Mouse (Mus musculus) left cerebral cortex, postnatal 4 days (tissue): ENCODE measurements at regions not wholly inside any gene's neighbourhood (a gene's known extent, or its start where the extent isn't known, plus 50 kb on each side); places are given as distances from the start of the nearest gene placed in this dataset.

Source experiments
- DNase-seq: peaks from one replicate; pipeline ENCODE4 v3.0.0-alpha.2; 2022
- intact Hi-C: fragments of 180-260 bp; cut with DNase I; formaldehyde crosslinking; loops from one replicate; pipeline ENCODE4 v1.15.1; 2025

DNA sequence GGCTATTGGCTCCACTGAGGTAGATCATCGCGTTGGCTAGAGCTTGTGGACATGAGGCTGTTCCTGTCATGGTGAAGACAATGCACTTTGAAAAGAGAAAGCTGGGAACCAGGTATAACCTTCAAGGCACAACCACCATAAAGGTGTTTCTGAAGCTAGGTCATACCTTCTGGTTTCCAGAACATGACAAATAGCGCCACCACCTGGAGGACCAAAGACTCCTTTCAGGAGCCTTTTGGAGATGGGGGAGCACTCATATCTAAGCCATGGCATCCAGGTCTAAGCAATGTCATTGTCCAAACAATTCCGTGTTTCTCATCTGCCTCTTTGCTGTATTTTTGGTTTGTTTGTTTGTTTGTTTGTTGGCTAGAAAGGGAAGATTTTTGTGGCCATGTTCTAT, 113.7 kb upstream of the Lsm14a start:
- intact Hi-C loops = no loop called here
- DNase-seq = no peak

DNA sequence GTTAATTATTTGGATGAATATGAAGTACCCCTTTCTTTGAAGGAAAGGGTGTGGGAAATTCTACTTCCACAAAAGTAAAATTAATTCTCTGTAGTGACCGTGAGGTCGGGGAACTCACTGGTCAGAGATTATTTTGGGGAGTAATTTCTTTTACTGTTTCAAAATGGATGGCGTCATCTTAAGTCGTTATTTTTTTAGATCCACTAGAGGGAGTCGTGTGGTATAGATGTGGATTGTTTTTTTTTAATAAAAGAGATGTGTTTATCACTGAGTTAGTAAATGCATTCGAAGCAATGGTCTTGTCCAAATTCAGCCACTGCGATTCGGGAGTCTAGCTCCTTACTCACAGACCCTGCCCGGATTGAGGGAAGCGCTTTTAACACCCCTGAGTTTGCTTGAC, 100.8 kb upstream of the Lsm14a start:
- intact Hi-C loops = no loop called here

DNA sequence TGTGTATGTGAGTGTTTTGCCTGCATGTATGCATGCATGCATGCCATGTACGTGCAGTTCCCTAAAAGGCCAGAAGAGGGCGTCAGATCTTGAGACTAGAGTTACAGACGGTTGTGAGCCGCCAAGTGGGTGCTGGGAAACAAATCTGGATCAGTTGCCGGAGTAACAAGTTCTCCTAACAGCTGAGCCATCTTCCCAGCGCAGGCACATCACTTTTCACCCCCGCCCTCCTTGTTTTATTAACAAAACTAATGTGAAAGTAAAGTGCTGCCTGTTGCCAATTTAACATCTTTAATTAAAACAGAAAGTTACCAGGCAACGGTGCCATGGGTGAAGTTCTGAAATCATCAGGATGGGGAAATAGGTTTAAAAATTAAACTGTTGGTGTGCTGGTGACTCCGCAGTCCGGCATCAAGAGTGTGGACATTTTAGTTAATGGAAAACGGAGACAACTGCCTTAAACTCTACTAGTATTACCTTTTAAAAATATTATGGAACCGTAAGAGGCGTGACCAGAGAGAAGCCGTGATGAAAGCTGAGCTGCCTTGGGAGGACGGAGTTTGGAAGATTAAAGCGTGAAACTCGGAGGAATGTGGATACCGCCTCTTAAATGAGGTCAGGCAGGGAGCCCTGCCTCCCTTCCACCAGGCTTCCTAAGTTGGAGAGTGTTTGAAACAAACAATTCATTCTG, 91.9 kb upstream of the Lsm14a start:
- DNase-seq = peak; percentile 6
- intact Hi-C loops = no loop called here

More for the DNA sequence above, 100.8 kb upstream of the Lsm14a start:
- DNase-seq = peak; percentile 8

DNA sequence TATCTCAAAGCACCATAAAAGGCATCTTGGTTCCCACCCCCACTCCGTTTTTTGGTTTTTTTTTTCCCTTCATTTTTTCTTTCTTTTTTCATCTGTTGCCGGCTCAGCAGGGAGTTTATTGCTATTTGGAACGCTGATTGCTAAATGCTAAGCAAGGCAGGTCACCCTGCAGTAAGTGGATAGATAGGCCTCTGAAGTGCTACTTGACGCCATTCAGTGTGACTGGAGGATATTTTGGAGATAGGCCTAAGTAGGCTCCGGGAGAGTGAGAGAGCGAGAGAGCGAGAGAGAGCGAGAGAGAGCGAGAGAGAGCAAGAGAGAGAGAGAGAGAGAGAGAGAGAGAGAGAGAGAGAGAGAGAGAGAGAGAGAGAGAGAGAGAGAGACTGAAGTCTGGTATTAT, 90.3 kb upstream of the Lsm14a start:
- DNase-seq = no peak

DNA sequence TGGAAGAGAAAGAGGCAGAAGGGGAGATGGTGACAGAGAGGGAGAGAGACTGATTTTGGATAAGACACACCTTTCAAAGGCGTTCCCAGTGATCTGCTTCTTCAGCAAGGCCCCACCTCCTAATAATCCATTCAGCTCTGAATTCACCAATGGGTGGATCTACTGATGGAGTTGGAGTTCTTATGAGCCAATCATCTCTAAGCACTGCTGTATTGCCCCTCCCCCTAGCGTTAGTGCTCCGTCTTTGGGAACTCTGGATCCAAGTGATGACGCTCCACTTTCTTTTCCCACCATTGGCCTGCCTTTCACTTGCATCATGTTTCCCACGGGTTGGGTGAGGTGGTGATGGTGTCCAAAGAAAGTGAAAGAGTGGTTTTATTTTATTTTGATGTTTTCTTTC, 87.7 kb upstream of the Lsm14a start:
- no peak for DNase-seq
- intact Hi-C loops = no loop called here

More for the DNA sequence above, 90.3 kb upstream of the Lsm14a start:
- intact Hi-C loops = no loop called here

DNA sequence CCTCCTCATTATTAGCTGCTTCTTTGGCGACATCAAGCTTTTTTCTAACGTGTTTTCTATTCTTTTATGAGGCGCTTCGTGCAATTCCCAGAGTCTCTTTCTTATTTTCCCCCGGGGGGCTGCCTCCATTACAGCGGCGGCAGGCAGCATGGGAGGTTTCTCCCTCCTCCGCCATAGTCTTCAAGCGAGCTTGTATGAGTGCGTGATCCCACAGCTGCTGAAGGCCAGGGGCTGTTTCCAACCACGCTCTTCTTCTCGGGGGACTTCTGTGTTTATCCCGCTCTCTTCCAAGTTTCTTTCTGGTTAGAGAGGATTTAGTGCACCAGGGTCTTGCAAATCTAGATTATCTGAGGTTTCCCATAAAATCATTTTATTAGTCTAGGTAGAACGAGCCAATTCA, 77.9 kb upstream of the Lsm14a start:
- intact Hi-C loops = no loop called here

DNA sequence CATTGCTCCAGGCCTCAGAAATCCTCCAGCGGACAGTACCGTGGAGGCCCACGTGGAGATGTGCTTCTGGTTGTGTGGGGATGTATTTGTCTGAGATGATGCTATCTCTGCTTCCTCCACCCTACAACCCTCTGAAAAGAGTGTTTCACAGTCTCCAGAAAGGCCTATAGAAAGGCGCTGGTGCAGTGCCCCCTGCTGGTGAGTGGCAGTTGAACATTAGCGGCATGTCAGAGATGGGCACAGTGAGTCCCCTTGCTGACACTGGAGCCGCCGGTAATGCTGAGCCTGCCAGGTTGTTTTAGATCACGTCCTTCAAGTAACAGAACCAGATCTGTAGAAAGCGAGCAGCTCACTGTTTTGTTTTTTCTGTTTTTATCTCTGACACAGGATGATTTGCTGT, 69.0 kb upstream of the Lsm14a start:
- peak; percentile 58 for DNase-seq
- intact Hi-C loops = no loop called here

More for the DNA sequence above, 77.9 kb upstream of the Lsm14a start:
- DNase-seq = no peak

DNA sequence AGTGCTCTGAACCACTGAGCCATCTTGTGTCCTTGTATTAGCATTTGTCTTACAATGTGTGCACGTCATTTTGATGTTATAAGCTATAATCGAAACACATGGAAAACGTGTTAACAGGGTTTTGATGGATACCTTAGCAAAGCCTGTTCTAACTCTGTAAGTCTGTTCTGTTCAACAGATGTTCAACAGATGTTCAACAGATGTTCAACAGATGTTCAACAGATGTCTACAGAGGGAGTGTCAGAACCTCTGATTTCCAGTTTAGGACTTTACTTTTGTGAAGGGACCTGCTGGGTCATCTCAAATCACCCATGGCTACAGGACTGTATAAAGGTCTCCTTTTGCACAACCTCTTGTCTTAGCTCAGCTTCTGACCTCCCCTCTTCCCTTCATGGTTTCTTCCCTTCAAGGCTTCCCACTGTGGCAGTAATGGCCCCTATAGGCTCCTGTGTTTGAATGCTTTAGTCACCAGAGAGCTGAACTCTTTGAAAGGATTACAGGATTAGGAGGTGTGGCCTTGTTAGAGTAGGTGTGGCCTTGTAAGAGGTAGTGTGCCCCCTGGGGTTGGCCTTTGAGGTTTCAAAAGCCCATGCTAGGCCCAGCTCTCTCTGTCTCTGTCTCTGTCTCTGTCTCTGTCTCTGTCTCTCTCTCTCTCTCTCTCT, 66.8 kb upstream of the Lsm14a start:
- intact Hi-C loops = no loop called here
- no peak for DNase-seq

DNA sequence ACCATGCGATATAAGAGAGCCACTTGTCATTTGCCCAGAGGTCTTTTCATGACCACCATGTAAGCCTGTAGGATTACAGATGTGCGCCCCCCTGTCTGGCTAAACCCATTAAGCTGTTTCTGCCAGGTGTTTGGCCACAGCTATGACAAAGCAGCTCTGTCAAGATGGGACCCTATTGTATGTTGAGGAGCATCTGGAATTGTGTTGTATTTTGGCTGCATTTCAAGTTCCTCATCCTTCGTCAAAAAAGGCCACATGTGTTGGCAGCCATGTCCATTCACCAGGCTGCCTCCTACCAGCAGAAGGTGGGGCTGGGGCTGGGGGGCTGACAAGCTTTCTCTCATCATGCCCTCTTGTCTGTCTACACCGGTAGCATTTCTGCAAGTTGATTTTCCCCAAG, 65.7 kb upstream of the Lsm14a start:
- intact Hi-C loops = no loop called here
- DNase-seq = no peak

DNA sequence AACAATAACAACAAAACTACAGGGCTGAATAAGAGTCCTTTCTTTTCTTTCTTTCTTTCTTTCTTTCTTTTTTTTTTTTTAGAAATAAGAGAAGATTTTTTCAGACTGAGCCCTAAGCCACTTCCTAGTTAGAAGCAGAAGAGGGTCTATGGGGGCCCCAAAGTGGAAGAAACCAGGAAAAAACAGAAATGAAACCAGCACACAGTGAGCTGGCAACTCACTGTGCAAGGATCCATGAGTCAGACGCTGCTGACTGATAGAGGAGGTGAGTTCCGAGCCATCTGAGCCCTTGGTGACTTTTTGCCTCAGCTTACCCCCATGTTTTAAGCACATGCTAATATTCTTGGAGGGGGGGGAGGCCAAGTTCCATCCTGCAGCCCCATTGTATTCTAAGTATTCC, 55.2 kb upstream of the Lsm14a start:
- DNase-seq = no peak
- intact Hi-C loops = no loop called here

DNA sequence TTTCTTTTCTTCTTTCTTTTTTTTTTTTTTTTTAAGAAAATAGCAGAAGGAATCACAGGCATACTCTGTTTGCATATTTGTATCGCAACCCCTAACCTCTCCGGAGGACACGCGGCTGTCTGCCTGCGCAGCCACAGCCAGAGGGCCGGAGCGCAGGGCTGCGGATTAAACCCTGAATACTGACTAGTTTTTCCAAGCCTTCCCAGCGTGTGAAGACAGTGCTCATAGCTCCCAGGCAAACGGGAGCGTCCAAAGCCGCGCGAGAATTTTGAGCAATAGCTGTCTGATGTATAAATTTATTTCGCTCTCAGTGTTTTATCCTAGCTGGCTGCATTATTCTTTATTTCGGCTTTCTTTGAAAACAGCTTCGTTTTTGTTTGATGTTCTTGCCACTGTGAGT, 51.1 kb upstream of the Lsm14a start:
- intact Hi-C loops = loop anchor here (5.0 kb wide), 1 partner anchor 213 kb away; the partner anchor contains the start of gene Kctd15

More for the DNA sequence above, 51.1 kb upstream of the Lsm14a start:
- DNase-seq = no peak
